Mouse (Mus musculus) B cell, adult (primary cell): Measurements from ENCODE around the gene Slc6a9. TPM values are rescaled to one million over a fixed set of nuclear protein-coding genes. Genes with fewer than 3 reads are reported as not detected.

Source experiments
- total RNA-seq: library from RNA; stranded (reverse); gene quantifications from 4 replicates; pipeline ENCODE4 v1.2.4, GENCODE M21; 2023; ENCODE audit not compliant: inconsistent age

The Slc6a9 gene
- total RNA-seq = 0.32 to 0.87 TPM (median 0.43 TPM) in 4 replicates

GRCm38 (mm10) chr4:117834457-117834844, at the start of gene Slc6a9:
TSS of gene Slc6a9 (plus strand) at chr4:117834506.

GRCm38 (mm10) chr4:117872471-117872886, 38.2 kb downstream of the Slc6a9 start, which contains the start of gene Ccdc24:
TSS of gene Ccdc24 (minus strand) at chr4:117872557.

GRCm38 (mm10) chr4:117882701-117883691, 48.7 kb downstream of the Slc6a9 start, which contains the start of gene B4galt2:
TSS of gene B4galt2 (minus strand) at chr4:117883487.

GRCm38 (mm10) chr4:117887133-117887532, 52.8 kb downstream of the Slc6a9 start, which contains the start of gene Atp6v0b:
TSS of gene Atp6v0b (minus strand) at chr4:117887333.

GRCm38 (mm10) chr4:117891738-117892161, 57.4 kb downstream of the Slc6a9 start, which contains the start of gene Dph2:
TSS of gene Dph2 (minus strand) at chr4:117892032.

GRCm38 (mm10) chr4:117914591-117915442, 80.5 kb downstream of the Slc6a9 start, which contains the start of gene Ipo13:
TSS of gene Ipo13 (minus strand) at chr4:117914999.

Other genes with a start within 250 kb of the Slc6a9 start
- 27.9 to 34.2 TPM (median 30.9 TPM) in 4 replicates for gene Dmap1, start 152.2 kb upstream of the Slc6a9 start, total RNA-seq
- not detected in 4 replicates for gene Gm12845, start 110.1 kb upstream of the Slc6a9 start, total RNA-seq
- gene Klf17, start 68.9 kb upstream of the Slc6a9 start, total RNA-seq = not detected in 4 replicates
- not detected in 4 replicates for gene Ccdc24, start 38.1 kb downstream of the Slc6a9 start, total RNA-seq
- 0.35 TPM in 1 of 4 replicates, not detected in the others for gene B4galt2, start 49.0 kb downstream of the Slc6a9 start, total RNA-seq
- 248 to 285 TPM (median 270 TPM) in 4 replicates for gene Atp6v0b, start 52.8 kb downstream of the Slc6a9 start, total RNA-seq
- 13.6 to 19.8 TPM (median 14.2 TPM) in 4 replicates for gene Dph2, start 57.5 kb downstream of the Slc6a9 start, total RNA-seq
- gene Ipo13, start 80.5 kb downstream of the Slc6a9 start, total RNA-seq = 47.6 to 62.3 TPM (median 56.0 TPM) in 4 replicates
- 0.22 to 0.58 TPM (median 0.32 TPM) in 4 replicates for gene Artn, start 95.3 kb downstream of the Slc6a9 start, total RNA-seq